Mouse (Mus musculus) lung, embryonic 16.5 days (tissue): Measurements from ENCODE around the gene Acad11. TPM values are rescaled to one million over a fixed set of nuclear protein-coding genes. Genes with fewer than 3 reads are reported as not detected.

Experiments
- polyA plus RNA-seq: library from polyadenylated mRNA; unstranded; fragments of >200 nt; fragmentation: Nextera tagmentation; extraction: Ambion mirVana; gene quantifications from 2 replicates; pipeline ENCODE4 v1.2.1, GENCODE M21; 2015

Gene Acad11
- polyA plus RNA-seq, 1 experiment from 2014 or later = 12.6 TPM

Other genes starting within 250 kb of the Acad11 start
- 4.2 and 4.6 TPM in 2 replicates for gene Nphp3, start 60.8 kb upstream of the Acad11 start, polyA plus RNA-seq
- not detected in 2 replicates for gene Gm28305, start 22.7 kb upstream of the Acad11 start, polyA plus RNA-seq
- 41.5 and 43.9 TPM in 2 replicates for gene Uba5, start 243 bp upstream of the Acad11 start, polyA plus RNA-seq
- gene Ackr4, start 63.6 kb downstream of the Acad11 start, polyA plus RNA-seq = 1.2 TPM in 2 replicates
- gene Dnajc13, start 199.6 kb downstream of the Acad11 start, polyA plus RNA-seq = 16.5 and 17.5 TPM in 2 replicates